8 mouse cellular contexts compared by ENCODE assay signal in the genomic region with DNA sequence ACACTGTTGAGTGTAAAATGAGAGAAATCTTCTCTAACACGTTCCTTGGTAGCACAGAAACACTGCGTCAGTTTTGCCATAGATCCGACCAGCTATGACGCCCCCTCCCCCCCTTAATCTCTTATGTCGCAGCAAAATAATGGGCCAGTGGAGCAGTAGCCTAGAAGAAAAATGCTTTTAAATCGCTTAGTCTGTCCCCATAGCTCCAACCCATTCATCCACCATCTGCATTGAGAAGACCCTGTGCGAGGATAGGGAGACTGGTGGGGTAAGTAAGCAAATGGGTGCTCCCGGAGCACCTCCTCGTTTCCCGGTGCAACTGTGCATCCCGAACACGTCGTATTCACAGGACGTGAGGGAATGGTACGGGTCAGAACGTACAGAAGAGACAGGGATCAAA. TPM values are rescaled to one million over a fixed set of nuclear protein-coding genes. Genes with fewer than 3 reads are reported as not detected.
DNase-seq lines count a peak whose midpoint lies in the region; ATAC-seq and TF ChIP-seq lines count a peak whose summit lies in the region.

No protein-coding gene starts in this region.

- peak overlapping the region; percentile 77 for H3K27ac ChIP-seq in heart, embryonic 13.5 days (replicated peaks)
- peak overlapping the region; percentile 83 for H3K27ac ChIP-seq in intestine, embryonic 14.5 days (ENCODE audit: low read depth)

- H3ac ChIP-seq in myocyte (ENCODE audit: control insufficient read depth, insufficient read length), result peak overlapping the region; percentile 70

- no peaks in the 10 kb centered on the region for H3K9me3 ChIP-seq in heart, embryonic 13.5 days
- H3K9me3 ChIP-seq in intestine, embryonic 14.5 days (ENCODE audit: control insufficient read depth, low read length), result no peaks in the 10 kb centered on the region

- DNase-seq in heart, postnatal 4 days, result no peak
- peak; percentile 53 for DNase-seq in A20 (ENCODE audit: low read depth, low spot score)
- DNase-seq in intestine, embryonic 14.5 days (ENCODE audit: low spot score), result no peak
- DNase-seq in right cerebral cortex, postnatal 25 days, result no peak
- no peak for DNase-seq in frontal cortex, postnatal 10 days (ENCODE audit: low spot score in 2 of 2)

- TF ChIP-seq POLR2A in myocyte (IDR thresholded peaks at IDR 0.05; ENCODE audit: insufficient read length, low read depth), result no peak

- H3K27me3 ChIP-seq in heart, embryonic 13.5 days (replicated peaks), result no peaks in the 10 kb centered on the region
- H3K27me3 ChIP-seq in intestine, embryonic 14.5 days (replicated peaks; ENCODE audit: control insufficient read depth, insufficient read depth, low read length), result no peaks in the 10 kb centered on the region
- H3K27me3 ChIP-seq in myocyte (ENCODE audit: control insufficient read depth, insufficient read depth, insufficient read length), result no peaks in the 10 kb centered on the region

- H3K9ac ChIP-seq in heart, embryonic 13.5 days, result peak overlapping the region; percentile 90
- H3K9ac ChIP-seq in intestine, embryonic 14.5 days (ENCODE audit: low read length), result peak overlapping the region; percentile 56

- ATAC-seq in heart, embryonic 13.5 days (ENCODE audit: extremely low read depth, insufficient number of reproducible peaks, low FRiP score, low TSS enrichment), result no peak
- ATAC-seq in common myeloid progenitor, adult 5-6 weeks (replicated peaks; ENCODE audit: low read depth, poor library complexity, severe bottlenecking), result peak; percentile 1; the same call in 1 of the 2 replicates
- ATAC-seq in intestine, embryonic 14.5 days (replicated peaks; ENCODE audit: low FRiP score, low TSS enrichment, low read depth), result no peak

- peak overlapping the region; percentile 93 for H3K4me2 ChIP-seq in heart, embryonic 13.5 days
- H3K4me2 ChIP-seq in intestine, embryonic 14.5 days (ENCODE audit: low read length), result peak overlapping the region; percentile 88
- H3K4me2 ChIP-seq in myocyte (ENCODE audit: low read depth), result peak overlapping the region; percentile 78

- peak overlapping the region; percentile 98 for H3K4me3 ChIP-seq in heart, embryonic 13.5 days
- peak overlapping the region; percentile 92 for H3K4me3 ChIP-seq in intestine, embryonic 14.5 days (ENCODE audit: low read depth, low read length)
- H3K4me3 ChIP-seq in myocyte, result peak overlapping the region; percentile 68

- peaks cover 51% of the 10 kb centered on the region for H3K4me1 ChIP-seq in heart, embryonic 13.5 days
- H3K4me1 ChIP-seq in intestine, embryonic 14.5 days (replicated peaks; ENCODE audit: control insufficient read depth, insufficient read depth, low read length), result peaks cover 13% of the 10 kb centered on the region; the same call in 1 of the 2 replicates

- H3K79me2 ChIP-seq in myocyte (ENCODE audit: control insufficient read depth, insufficient read depth), result no peaks in the 10 kb centered on the region

- under 1% methylated on average over 16 of the region's 16 CpGs for WGBS in heart, embryonic 13.5 days
- under 1% methylated on average over 16 of the region's 16 CpGs for WGBS in intestine, embryonic 14.5 days

- no peaks in the 10 kb centered on the region for H3K36me3 ChIP-seq in heart, embryonic 13.5 days
- no peaks in the 10 kb centered on the region for H3K36me3 ChIP-seq in intestine, embryonic 14.5 days (ENCODE audit: control insufficient read depth, insufficient read depth, low read length)
- H3K36me3 ChIP-seq in myocyte (ENCODE audit: control insufficient read depth, insufficient read depth), result no peaks in the 10 kb centered on the region

TF ChIP-seq in myocyte, 11 proteins besides CTCF, POLR2A, EP300 and RAD21:
- TF ChIP-seq POLR2AphosphoS2 (IDR thresholded peaks at IDR 0.05; ENCODE audit: insufficient read length, low read depth) (no peak), SRF (IDR thresholded peaks at IDR 0.05; ENCODE audit: control insufficient read depth, insufficient read length, low read depth) (no peak), MAX (IDR thresholded peaks at IDR 0.05; ENCODE audit: low read depth) (no peak), E2F4 (IDR thresholded peaks at IDR 0.05; ENCODE audit: insufficient read depth) (no peak), CEBPB (IDR thresholded peaks at IDR 0.05; ENCODE audit: insufficient read depth, poor library complexity, severe bottlenecking) (no peak), REST (IDR thresholded peaks at IDR 0.05; ENCODE audit: insufficient read depth, insufficient read length) (no peak), USF1 (IDR thresholded peaks at IDR 0.05; ENCODE audit: low read depth) (no peak), MYOG (IDR thresholded peaks at IDR 0.05; ENCODE audit: control insufficient read depth in 1 of 3, insufficient read depth in 1 of 3, insufficient read length in 2 of 3, low read depth in 2 of 3) (no peak), MYOD1 (IDR thresholded peaks at IDR 0.05; ENCODE audit: control insufficient read depth in 1 of 3, insufficient read length in 2 of 3, low read depth in 2 of 3) (no peak), TCF12 (IDR thresholded peaks at IDR 0.05; ENCODE audit: insufficient read depth, poor library complexity, severe bottlenecking) (no peak)

RNA-seq across cellular contexts. Expression of a gene that starts 0.4 kb away (rescaled TPM):
- polyA plus RNA-seq in heart, embryonic 13.5 days (2015; fragmentation: Nextera tagmentation; extraction: Ambion mirVana), result 22.5 and 22.7 TPM in 2 replicates
- total RNA-seq in heart, postnatal 4 days (2021), result 100 to 1,000 TPM; 117 to 118 TPM
- 21.8 and 31.1 TPM in 2 replicates for total RNA-seq in common myeloid progenitor, adult 5-6 weeks (2017)
- 30.2 and 31.0 TPM in 2 replicates for polyA plus RNA-seq in intestine, embryonic 14.5 days (2014; fragmentation: Nextera tagmentation; extraction: Ambion mirVana)
- polyA plus RNA-seq in myocyte (2012; fragmentation: generic; extraction: Trizol), result 39.2 TPM

RNA-seq across cellular contexts. Expression of a gene that starts 0.7 kb away (rescaled TPM):
- polyA plus RNA-seq in heart, embryonic 13.5 days (2015; fragmentation: Nextera tagmentation; extraction: Ambion mirVana), result 6.2 and 6.5 TPM in 2 replicates
- 1 to 10 TPM; 4.1 to 5.3 TPM for total RNA-seq in heart, postnatal 4 days (2021)
- total RNA-seq in common myeloid progenitor, adult 5-6 weeks (2017), result 0.87 and 3.7 TPM in 2 replicates
- 14.3 and 14.6 TPM in 2 replicates for polyA plus RNA-seq in intestine, embryonic 14.5 days (2014; fragmentation: Nextera tagmentation; extraction: Ambion mirVana)
- 1.4 TPM for polyA plus RNA-seq in myocyte (2012; fragmentation: generic; extraction: Trizol)
